Mouse (Mus musculus) adrenal gland, adult 2 months (tissue): ENCODE measurements around the gene Fam163a. TPM values are rescaled to one million over a fixed set of nuclear protein-coding genes. Genes with fewer than 3 reads are reported as not detected.

Experiments
- DNase-seq: peaks from one replicate; pipeline ENCODE4 v3.0.0; 2021
- polyA plus RNA-seq: library from polyadenylated mRNA; depleted of rRNA; stranded (reverse); fragments of >200 nt; gene quantifications from 2 replicates; pipeline ENCODE4 v1.2.3, GENCODE M21; 2012; rRNA removed
- total RNA-seq, 2 experiments: library from RNA; stranded (reverse); gene quantifications; 2 replicates each; pipeline ENCODE4 v1.2.3; 2021

Gene Fam163a
- total and polyA plus RNA-seq, 3 experiments, result 4.3 to 15.7 (median 9.1) TPM

DNA sequence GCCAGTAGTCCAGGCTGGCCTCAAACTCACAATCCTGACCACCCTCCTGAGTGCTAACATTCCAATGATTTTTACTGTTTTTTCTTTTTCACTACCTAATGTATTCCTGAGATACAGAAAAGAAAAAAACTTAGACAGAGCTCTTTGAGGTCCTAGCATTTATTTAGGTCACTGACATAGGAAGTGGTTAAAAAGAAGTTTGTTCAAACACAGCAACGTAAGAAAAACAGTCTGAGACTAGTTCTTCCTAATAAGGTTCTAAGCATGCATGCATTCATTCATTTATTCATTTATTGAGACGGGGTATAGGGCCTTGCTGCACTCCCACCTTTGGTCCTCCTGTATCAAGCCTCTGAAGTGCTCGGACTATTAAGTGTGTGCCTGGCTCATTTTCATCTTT, 177.0 kb downstream of the Fam163a start:
- no peak for DNase-seq

Other genes starting within 250 kb of the Fam163a start
- 10 to 100 TPM; 27.3 to 32.7 TPM for gene Cep350, start 231.8 kb downstream of the Fam163a start, total RNA-seq
- 1.7 TPM in 2 replicates for gene Cep350, start 231.8 kb downstream of the Fam163a start, polyA plus RNA-seq
- gene Tor1aip2, start 169.6 kb downstream of the Fam163a start, total RNA-seq, result 100 to 1,000 TPM in 1 of 2 experiments, 10 to 100 TPM in 1; 98.7 to 163 TPM
- 44.6 and 52.6 TPM in 2 replicates for gene Tor1aip2, start 169.6 kb downstream of the Fam163a start, polyA plus RNA-seq
- 100 to 1,000 TPM in 1 of 2 experiments, 10 to 100 TPM in 1; 85.6 to 141 TPM for gene Tor1aip1, start 168.5 kb downstream of the Fam163a start, total RNA-seq
- gene Tor1aip1, start 168.5 kb downstream of the Fam163a start, polyA plus RNA-seq, result 75.3 and 88.5 TPM in 2 replicates
- gene Tdrd5, start 98.6 kb upstream of the Fam163a start, total RNA-seq, result under 1 TPM in 1 of 2 experiments, not detected in 1; 0.72 TPM
- gene Tdrd5, start 98.6 kb upstream of the Fam163a start, polyA plus RNA-seq, result not detected in 2 replicates
- not detected for gene Nphs2, start 105.7 kb upstream of the Fam163a start, total RNA-seq
- 0.03 and 0.12 TPM in 2 replicates for gene Nphs2, start 105.7 kb upstream of the Fam163a start, polyA plus RNA-seq
- 100 to 1,000 TPM; 652 to 665 TPM for gene Gm2000, start 161.0 kb upstream of the Fam163a start, total RNA-seq
- 0.39 and 3.0 TPM in 2 replicates for gene Gm2000, start 161.0 kb upstream of the Fam163a start, polyA plus RNA-seq
- 1 to 10 TPM; 1.7 to 9.1 TPM for gene Axdnd1, start 216.1 kb upstream of the Fam163a start, total RNA-seq
- 0.11 TPM in 1 of 2 replicates, not detected in the other for gene Axdnd1, start 216.1 kb upstream of the Fam163a start, polyA plus RNA-seq